Mouse (Mus musculus) right cerebral cortex, postnatal 14 days (tissue): ENCODE measurements around the gene Serpinh1.

Experiments used
- DNase-seq: peaks from one replicate; pipeline ENCODE4 v3.0.0; 2022

Gene Serpinh1

DNA sequence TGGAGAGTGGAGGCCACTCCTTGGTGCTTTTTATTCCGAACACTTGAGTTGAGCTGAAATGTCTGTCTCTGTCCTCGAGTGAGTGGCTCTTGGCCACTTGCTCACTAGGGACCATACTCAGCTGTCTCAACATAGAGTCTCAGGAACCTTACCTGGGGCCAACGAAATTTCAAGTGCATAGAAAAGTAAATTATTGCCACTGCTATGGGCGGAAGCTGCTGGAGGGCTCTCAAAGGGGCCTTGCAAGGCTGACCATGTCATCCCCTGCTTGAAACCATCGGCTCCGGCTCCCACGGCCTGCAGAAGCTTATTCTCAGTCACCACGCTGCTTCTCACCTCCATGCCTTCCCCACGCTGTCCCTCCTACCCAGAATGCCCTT is 29.7 kb downstream of the Serpinh1 start:
- DNase-seq, result no peak

DNA sequence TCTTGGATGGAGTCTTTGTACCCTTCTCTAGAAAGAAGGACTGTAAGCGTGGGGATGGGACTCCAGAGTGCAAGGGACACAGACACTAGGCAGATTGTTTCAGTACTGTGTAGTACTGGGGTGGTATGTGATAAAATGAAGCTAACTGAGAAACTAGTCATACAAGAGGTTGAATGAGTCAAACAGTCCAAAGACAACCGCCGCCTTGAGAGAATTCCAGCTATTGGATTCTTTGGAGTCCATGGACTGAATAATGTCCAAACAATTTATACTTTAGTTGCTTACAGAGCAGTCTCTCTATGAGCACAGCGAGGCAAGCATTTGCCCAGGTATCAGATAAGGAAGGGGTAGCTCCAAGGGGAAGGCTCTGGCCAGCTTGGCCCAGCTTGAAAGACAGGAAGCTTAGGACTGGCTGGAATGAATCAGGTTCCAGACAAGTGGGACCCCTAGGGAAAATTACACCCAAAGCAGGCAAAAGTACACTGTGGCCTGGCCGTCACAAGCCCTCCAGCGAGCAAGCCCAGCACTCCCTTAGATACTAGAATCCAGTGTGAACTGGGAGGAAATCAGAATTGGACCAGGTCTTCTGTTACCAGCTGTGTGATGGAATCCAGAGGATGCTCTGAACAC is 30.2 kb downstream of the Serpinh1 start:
- no peak for DNase-seq

DNA sequence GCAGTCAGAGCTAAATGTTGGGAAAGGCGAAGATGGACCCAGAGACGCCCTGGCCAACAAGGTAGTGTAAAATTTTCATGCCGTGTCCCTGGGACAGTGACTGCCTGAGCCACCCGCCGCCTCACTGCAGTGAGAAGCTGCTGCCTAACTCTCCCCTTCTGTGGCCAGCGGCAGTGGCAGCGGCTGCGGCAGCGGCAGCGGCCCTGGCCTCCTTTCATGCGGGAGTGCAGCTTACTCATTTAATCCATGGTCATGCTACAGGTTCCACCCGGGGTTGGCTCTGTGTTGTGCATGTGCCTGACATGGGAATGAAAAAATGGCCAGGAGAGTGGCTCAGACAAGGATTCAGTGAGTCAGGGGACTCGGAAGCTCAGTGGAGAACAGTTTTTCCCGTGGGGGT is 32.5 kb downstream of the Serpinh1 start:
- DNase-seq, result no peak

DNA sequence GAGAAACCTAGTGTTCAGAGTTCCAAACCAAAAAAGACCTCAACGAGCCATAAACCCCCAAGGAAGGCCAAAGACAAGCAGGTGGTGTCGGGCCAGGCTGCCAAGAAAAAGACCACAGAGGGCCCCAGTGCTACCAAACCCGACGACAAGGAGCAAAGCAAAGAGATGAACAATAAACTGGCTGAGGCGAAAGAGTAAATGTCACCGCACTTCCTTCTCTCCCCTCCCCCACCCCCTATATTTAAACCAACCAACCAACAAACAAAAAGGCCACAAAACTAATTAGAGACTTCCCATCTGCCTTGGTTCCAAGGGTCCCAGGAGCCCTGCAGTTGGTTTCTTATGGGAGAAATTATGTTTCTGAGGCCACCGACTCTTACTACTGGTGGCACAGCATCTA is 35.6 kb downstream of the Serpinh1 start:
- DNase-seq, result no peak

DNA sequence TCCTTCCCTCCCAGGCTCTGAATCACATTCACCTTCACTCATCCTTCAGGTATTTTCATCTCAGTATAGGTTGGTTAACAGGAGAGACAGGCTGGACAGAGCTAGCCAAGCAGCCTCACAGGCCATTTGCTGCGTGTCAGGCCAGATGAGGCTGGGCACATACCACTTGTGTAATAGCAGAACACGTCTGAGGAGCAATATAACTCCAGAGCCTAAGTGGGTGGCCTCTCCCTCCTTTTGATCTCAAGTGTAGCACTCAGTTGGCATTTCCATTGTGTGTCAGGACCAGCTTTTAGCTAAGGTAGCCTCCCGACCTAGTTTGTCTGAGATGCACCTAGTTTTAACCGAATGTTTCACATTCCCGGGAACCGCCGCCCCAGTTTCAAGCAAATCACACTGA is 36.8 kb downstream of the Serpinh1 start:
- DNase-seq, result no peak

DNA sequence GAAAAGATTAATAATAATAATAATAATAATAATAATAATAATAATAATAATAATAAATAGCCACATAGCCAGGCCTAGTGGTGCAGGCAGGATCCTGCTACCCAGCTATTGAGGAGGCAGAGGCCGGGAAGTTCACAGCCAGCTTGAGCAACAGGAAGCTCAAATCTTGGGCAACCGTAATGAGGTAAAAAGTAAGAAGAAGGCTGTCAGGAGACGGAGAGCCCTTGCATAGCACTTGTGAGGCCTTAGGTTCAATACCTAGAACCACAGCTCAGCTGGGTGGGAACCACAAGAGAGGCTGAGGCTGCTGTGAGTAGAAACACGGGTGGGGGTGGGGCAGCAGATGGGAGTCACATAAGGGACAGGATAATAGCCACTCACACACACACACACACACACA is 38.5 kb downstream of the Serpinh1 start:
- no peak for DNase-seq

DNA sequence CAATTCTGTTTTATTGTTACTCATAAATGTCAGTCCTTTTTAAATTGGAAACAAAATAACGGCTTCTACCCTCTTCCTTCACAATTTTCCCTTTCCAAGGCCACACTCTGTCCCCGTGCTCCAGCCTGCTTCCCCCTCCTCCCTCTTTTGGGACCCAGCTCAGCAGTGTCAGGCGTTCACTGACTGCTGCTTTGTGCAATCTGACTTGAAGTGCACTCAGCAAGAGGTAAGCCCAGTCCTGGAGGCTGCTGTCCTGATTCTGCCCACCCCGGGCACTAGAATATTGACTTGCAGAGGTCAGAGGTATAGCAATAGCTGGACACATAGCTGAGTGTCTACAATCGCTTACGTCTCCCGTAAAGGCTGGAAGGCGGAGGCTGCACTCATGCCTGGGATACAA is 39.8 kb downstream of the Serpinh1 start:
- DNase-seq, result no peak

DNA sequence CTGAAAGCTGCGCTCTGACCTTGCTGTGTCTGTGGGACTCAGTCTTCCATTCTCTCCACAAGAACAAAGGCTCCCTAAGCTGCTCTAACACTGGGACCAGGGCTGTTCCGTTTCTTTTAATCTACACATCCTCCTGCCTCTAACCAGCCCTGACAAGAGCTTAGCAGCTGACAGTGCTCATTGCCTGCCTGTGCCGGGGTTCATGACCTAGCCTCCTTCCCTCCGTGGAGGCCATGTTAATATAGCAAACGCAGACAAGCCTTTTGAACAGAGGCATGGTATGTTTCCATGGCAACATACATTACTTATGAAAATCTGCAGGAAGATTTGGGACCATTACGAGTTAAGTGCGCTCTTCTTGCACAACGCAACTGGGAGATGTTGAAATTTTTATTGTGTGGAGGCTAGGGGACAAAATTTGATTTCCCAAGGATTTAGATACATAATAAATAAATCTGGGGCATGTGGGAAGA is 40.3 kb downstream of the Serpinh1 start:
- DNase-seq, result no peak

DNA sequence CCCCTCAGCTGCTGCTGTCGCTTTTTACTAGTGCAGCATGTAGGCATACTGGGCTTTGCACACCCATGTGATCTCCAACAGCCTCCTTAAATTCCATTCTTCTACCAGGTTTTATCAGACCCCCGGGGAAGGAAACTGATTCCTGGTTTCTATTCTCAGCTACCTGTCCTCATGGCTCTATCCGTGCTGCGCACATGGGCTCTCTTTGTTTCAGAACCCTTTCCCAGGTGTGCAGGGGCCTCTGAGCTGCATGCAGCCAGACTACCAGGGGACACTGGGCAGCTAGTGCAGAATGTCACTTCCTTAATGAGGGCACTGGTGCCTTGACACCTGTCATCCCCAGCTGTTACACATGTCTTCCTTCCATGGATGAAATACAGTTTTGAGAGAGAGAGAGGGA is 41.0 kb downstream of the Serpinh1 start:
- DNase-seq, result no peak

DNA sequence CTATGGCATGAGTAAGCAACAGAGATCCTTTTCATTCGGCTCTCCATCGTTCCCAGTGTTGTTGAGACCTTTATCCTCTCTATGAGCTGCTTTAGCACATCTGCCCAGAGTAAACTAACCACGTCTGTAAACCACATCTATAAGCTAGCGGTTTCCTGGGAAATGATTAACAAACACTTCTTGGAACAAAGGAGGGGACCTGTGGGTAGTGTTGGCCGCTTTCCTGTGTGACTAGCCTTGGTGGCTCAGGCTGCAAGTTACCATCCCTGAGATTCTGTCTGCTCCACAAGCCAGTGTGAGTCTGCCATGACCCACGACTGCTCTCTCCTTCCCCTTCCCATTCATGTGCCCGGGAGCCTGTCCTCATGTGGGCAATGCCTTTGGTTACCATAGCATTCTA is 41.6 kb downstream of the Serpinh1 start:
- DNase-seq, result no peak

DNA sequence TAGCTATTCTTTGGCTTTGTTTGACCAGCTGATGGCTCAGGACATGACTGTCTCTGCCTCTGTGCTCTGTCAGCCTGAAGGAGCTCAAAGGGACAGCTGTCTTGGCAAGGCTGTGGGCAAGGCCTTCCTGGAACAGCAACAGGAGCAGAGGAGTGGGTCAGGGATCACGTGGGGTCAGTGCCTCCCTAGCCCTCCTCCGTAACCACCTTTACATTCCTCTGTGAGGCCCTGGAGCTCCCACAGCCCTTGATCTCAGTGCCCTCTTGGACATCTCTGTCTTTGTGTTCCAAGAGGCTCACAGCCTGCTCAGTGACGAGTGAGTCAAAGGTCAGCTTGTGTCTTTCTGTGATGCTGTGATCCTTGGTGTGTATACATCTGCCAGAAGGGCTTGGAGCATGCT is 46.4 kb downstream of the Serpinh1 start:
- DNase-seq, result no peak

DNA sequence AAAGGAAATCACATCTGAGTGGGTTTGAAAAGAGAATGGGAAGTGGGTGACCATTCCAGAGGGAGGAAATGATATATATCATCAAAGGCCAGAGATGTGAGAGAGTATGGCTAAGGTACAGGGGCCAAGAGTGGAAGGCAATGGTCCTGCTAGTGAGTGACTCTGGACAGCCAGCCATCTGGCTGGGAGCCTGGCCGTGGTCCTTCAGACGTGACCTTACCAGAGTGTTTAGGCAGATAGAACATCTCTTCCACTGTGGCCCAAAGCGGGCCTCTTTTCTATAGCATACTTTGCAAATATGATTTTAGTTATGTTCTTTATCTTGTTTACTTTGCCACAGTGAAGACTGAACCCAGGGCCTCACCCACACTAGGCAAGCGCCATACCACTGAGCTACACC is 47.4 kb downstream of the Serpinh1 start:
- DNase-seq, result no peak

DNA sequence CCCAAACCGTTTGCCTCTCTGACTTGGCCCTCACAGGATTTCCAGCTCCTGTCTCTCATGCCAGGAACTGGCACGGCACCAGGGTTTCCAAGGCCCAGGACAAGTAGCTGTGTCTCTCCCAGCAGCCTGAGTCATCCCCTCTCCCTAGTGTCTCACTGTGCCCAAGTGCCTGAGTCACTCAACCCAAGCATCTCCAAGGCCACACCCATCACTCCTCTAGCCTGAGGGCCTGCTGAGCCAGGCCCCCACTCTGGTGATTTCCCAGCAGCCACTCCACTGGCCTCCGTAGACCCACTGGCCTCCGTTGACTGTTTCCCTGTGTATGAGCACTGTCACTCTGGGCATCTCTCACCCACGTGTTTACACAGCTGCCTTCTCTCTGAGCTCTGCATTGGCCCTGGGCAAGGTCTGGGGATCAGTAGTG is 48.1 kb downstream of the Serpinh1 start:
- DNase-seq, result peak; percentile 56

DNA sequence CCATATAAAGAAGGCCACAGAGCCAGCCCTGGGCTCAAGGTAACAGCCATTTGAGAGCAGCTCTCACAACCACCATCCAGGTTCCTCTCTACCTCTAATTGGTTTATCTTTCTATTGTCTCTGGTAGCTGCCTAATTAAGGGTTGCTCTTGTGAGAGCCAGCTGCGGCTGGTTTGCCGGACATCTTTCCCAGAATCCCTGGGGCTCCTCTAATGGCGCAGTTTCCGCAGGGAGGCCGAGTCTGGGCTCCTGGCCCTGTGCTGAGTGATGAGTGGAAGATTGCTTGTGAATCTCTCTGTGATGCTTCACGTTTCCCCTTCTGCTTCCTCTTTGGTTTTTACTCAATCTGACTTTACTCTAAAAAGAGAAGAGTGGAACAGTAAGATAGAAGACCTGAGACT is 49.0 kb downstream of the Serpinh1 start:
- no peak for DNase-seq

DNA sequence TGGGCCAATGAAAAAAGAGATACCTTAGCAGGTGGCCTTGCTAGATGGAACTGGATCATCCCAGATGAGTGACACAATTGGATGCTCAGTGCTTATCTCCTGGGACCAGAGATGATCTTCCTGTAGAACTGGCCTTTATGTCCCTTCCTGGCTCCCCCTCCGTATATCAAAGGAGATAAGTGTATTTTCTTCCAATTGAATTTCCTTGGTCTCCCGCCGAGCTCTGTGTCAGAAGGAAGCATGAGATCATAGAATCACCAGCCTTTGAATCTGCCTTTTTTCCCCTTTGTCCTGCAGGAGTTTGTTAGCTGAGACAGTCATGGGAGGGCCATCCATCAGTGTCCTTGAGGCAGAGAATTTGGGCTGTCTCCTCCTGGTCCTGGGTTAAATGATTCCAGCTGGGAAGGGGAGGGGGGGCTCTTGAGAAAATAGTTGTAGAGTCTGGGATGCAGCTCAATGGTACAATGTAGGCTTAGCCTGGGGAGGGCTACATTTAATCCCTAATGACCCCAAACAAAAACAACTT is 52.3 kb downstream of the Serpinh1 start:
- no peak for DNase-seq
